Mouse (Mus musculus): ENCODE results near the gene Wipf1. TPM values are rescaled to one million over a fixed set of nuclear protein-coding genes. Genes with fewer than 3 reads are reported as not detected.

The Wipf1 gene
- polyA plus RNA-seq, 1 experiment: 7.8 TPM

DNA sequence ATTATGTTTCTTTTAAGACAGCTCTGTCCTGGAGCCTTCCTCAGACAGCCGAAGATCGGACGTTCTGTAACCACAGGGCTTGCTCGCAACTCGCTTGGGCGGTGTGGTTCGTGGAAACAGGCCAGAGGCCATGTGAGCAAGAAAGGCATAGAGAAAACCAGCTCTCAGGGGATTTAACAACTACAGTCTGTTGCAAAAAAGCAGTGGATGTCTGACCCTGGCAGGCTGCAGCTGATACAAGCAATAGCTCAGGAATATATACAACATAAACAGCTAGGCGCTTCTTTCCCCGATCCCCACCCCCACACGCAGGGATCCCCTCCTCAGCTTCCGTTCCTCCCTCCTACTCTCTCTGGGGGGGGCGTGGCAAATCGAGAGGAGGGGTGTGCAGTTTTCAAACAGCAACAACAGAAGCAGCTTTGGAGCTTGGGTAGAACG lies 97.6 kb downstream of the Wipf1 start:
- no peak overlapping the region for H3K27ac ChIP-seq (ENCODE audit: insufficient read depth, low read length)

GRCm38 (mm10) chr2:73428803-73429468 lies 100.6 kb downstream of the Wipf1 start:
- no peaks in the 10 kb centered on the region for H3K27me3 ChIP-seq (ENCODE audit: control insufficient read depth, insufficient read depth, low read length, poor library complexity, severe bottlenecking)
- H3K36me3 ChIP-seq (ENCODE audit: control insufficient read depth, insufficient read depth, low read length, poor library complexity, severe bottlenecking): no peaks in the 10 kb centered on the region
- no peak for TF ChIP-seq CTCF (IDR thresholded peaks at IDR 0.05; ENCODE audit: low read depth, low read length)
- no peak for TF ChIP-seq EP300 (IDR thresholded peaks at IDR 0.05; ENCODE audit: insufficient read depth, low read depth, low read length)
- no peak for TF ChIP-seq POLR2A (IDR thresholded peaks at IDR 0.05; ENCODE audit: insufficient read depth, low read length)
- no peak overlapping the region for H3K27ac ChIP-seq (ENCODE audit: insufficient read depth, low read length)
- H3K9me3 ChIP-seq (replicated peaks; ENCODE audit: control insufficient read depth, insufficient read depth, low read length, poor library complexity, severe bottlenecking): no peaks in the 10 kb centered on the region
- peaks cover 2% of the 10 kb centered on the region for H3K4me1 ChIP-seq (ENCODE audit: control insufficient read depth, insufficient read depth, low read length)
- no peak overlapping the region for H3K9ac ChIP-seq (ENCODE audit: low read depth, poor library complexity, severe bottlenecking)
- no peak overlapping the region for H3K4me3 ChIP-seq (ENCODE audit: low read depth, low read length)

More for the DNA sequence above, 97.6 kb downstream of the Wipf1 start:
- Histone ChIP-seq H3K27me3 (ENCODE audit: control insufficient read depth, insufficient read depth, low read length, poor library complexity, severe bottlenecking) (no peaks in the 10 kb centered on the region), H3K9me3 (replicated peaks; ENCODE audit: control insufficient read depth, insufficient read depth, low read length, poor library complexity, severe bottlenecking) (no peaks in the 10 kb centered on the region), H3K4me3 (ENCODE audit: low read depth, low read length) (no peak overlapping the region), H3K36me3 (ENCODE audit: control insufficient read depth, insufficient read depth, low read length, poor library complexity, severe bottlenecking) (no peaks in the 10 kb centered on the region), H3K9ac (ENCODE audit: low read depth, poor library complexity, severe bottlenecking) (peak overlapping the region; percentile 16; the same call in 1 of the 2 replicates), H3K4me1 (ENCODE audit: control insufficient read depth, insufficient read depth, low read length) (peaks cover 3% of the 10 kb centered on the region)
- no peak for TF ChIP-seq EP300 (IDR thresholded peaks at IDR 0.05; ENCODE audit: insufficient read depth, low read depth, low read length)
- TF ChIP-seq POLR2A (IDR thresholded peaks at IDR 0.05; ENCODE audit: insufficient read depth, low read length): no peak
- no peak for TF ChIP-seq CTCF (IDR thresholded peaks at IDR 0.05; ENCODE audit: low read depth, low read length)

DNA sequence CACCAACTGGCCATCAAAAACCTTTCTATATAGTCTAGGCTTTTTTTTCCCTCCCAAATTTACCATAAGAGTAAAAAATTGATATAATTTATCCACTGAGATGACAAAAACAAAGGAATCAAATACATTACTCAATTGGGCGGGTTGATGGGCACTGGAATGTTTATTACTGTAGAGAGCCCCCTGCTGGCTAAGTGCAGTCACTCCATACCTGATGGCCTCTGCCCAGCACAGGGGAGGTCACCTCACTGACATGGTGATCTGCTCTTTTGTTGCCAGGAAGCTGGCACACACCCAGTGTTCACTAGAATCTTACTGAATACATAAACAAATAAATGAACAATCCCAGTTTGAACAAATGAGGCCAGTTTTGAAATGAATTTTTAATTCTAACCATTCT lies 102.2 kb downstream of the Wipf1 start:
- Histone ChIP-seq H3K9ac (ENCODE audit: low read depth, poor library complexity, severe bottlenecking) (no peak overlapping the region), H3K27me3 (ENCODE audit: control insufficient read depth, insufficient read depth, low read length, poor library complexity, severe bottlenecking) (no peaks in the 10 kb centered on the region), H3K9me3 (replicated peaks; ENCODE audit: control insufficient read depth, insufficient read depth, low read length, poor library complexity, severe bottlenecking) (no peaks in the 10 kb centered on the region), H3K4me1 (ENCODE audit: control insufficient read depth, insufficient read depth, low read length) (no peaks in the 10 kb centered on the region), H3K4me3 (ENCODE audit: low read depth, low read length) (no peak overlapping the region), H3K36me3 (ENCODE audit: control insufficient read depth, insufficient read depth, low read length, poor library complexity, severe bottlenecking) (no peaks in the 10 kb centered on the region), H3K27ac (ENCODE audit: insufficient read depth, low read length) (no peak overlapping the region)
- TF ChIP-seq EP300 (IDR thresholded peaks at IDR 0.05; ENCODE audit: insufficient read depth, low read depth, low read length): no peak
- no peak for TF ChIP-seq POLR2A (IDR thresholded peaks at IDR 0.05; ENCODE audit: insufficient read depth, low read length)
- TF ChIP-seq CTCF (IDR thresholded peaks at IDR 0.05; ENCODE audit: low read depth, low read length): peak; percentile 69

GRCm38 (mm10) chr2:73425822-73426221 lies 103.7 kb downstream of the Wipf1 start:
- no peak overlapping the region for H3K9ac ChIP-seq (ENCODE audit: low read depth, poor library complexity, severe bottlenecking)
- TF ChIP-seq EP300 (IDR thresholded peaks at IDR 0.05; ENCODE audit: insufficient read depth, low read depth, low read length): no peak
- no peak for TF ChIP-seq CTCF (IDR thresholded peaks at IDR 0.05; ENCODE audit: low read depth, low read length)
- no peak for TF ChIP-seq POLR2A (IDR thresholded peaks at IDR 0.05; ENCODE audit: insufficient read depth, low read length)
- H3K9me3 ChIP-seq (replicated peaks; ENCODE audit: control insufficient read depth, insufficient read depth, low read length, poor library complexity, severe bottlenecking): no peaks in the 10 kb centered on the region

GRCm38 (mm10) chr2:73419730-73420129 lies 109.8 kb downstream of the Wipf1 start:
- no peaks in the 10 kb centered on the region for H3K9me3 ChIP-seq (replicated peaks; ENCODE audit: control insufficient read depth, insufficient read depth, low read length, poor library complexity, severe bottlenecking)
- no peak overlapping the region for H3K4me3 ChIP-seq (ENCODE audit: low read depth, low read length)
- no peaks in the 10 kb centered on the region for H3K36me3 ChIP-seq (ENCODE audit: control insufficient read depth, insufficient read depth, low read length, poor library complexity, severe bottlenecking)
- H3K27ac ChIP-seq (ENCODE audit: insufficient read depth, low read length): no peak overlapping the region
- H3K4me1 ChIP-seq (ENCODE audit: control insufficient read depth, insufficient read depth, low read length): no peaks in the 10 kb centered on the region
- no peak overlapping the region for H3K9ac ChIP-seq (ENCODE audit: low read depth, poor library complexity, severe bottlenecking)
- TF ChIP-seq CTCF (IDR thresholded peaks at IDR 0.05; ENCODE audit: low read depth, low read length) (no peak), POLR2A (IDR thresholded peaks at IDR 0.05; ENCODE audit: insufficient read depth, low read length) (no peak), EP300 (IDR thresholded peaks at IDR 0.05; ENCODE audit: insufficient read depth, low read depth, low read length) (no peak)
- no peaks in the 10 kb centered on the region for H3K27me3 ChIP-seq (ENCODE audit: control insufficient read depth, insufficient read depth, low read length, poor library complexity, severe bottlenecking)

More at GRCm38 (mm10) chr2:73425822-73426221, 103.7 kb downstream of the Wipf1 start:
- no peak overlapping the region for H3K27ac ChIP-seq (ENCODE audit: insufficient read depth, low read length)
- H3K4me1 ChIP-seq (ENCODE audit: control insufficient read depth, insufficient read depth, low read length): no peaks in the 10 kb centered on the region
- H3K4me3 ChIP-seq (ENCODE audit: low read depth, low read length): no peak overlapping the region
- H3K36me3 ChIP-seq (ENCODE audit: control insufficient read depth, insufficient read depth, low read length, poor library complexity, severe bottlenecking): no peaks in the 10 kb centered on the region
- no peaks in the 10 kb centered on the region for H3K27me3 ChIP-seq (ENCODE audit: control insufficient read depth, insufficient read depth, low read length, poor library complexity, severe bottlenecking)

DNA sequence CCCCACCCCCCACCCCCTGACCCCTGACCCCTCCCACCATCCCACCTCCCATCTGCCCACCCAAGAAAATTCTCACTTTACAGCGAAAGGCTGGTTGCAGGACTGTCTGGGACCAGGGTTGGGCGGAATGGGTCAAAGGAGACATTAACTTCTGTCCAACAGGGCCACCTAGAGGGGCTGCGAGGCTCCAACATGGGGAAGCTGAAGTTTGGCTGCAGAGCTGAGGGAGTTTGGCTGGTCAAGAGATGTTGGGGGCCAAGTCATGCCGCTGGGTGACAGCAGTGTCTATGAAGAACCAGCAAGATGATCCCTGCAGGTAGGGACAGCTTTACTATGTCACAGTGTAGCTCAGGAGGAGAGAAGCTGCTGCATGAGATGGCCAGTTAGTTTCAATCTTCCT lies 110.2 kb downstream of the Wipf1 start:
- Histone ChIP-seq H3K27me3 (ENCODE audit: control insufficient read depth, insufficient read depth, low read length, poor library complexity, severe bottlenecking) (no peaks in the 10 kb centered on the region), H3K9ac (ENCODE audit: low read depth, poor library complexity, severe bottlenecking) (no peak overlapping the region), H3K4me3 (ENCODE audit: low read depth, low read length) (no peak overlapping the region), H3K9me3 (replicated peaks; ENCODE audit: control insufficient read depth, insufficient read depth, low read length, poor library complexity, severe bottlenecking) (no peaks in the 10 kb centered on the region), H3K4me1 (ENCODE audit: control insufficient read depth, insufficient read depth, low read length) (no peaks in the 10 kb centered on the region), H3K36me3 (ENCODE audit: control insufficient read depth, insufficient read depth, low read length, poor library complexity, severe bottlenecking) (no peaks in the 10 kb centered on the region), H3K27ac (ENCODE audit: insufficient read depth, low read length) (no peak overlapping the region)
- TF ChIP-seq CTCF (IDR thresholded peaks at IDR 0.05; ENCODE audit: low read depth, low read length) (peak; percentile 51), POLR2A (IDR thresholded peaks at IDR 0.05; ENCODE audit: insufficient read depth, low read length) (no peak)
